Mouse (Mus musculus) limb, embryonic 13.5 days (tissue): ENCODE data around the gene Ugt2b1. TPM values are rescaled to one million over a fixed set of nuclear protein-coding genes. Genes with fewer than 3 reads are reported as not detected.

Experiments
- ATAC-seq: fragments of 200-750 bp; cut with Nextera tagmentation; 2 replicates; pipeline ENCODE4 v1.8.0; 2017; ENCODE audit warnings: low read depth, moderate number of reproducible peaks, moderate TSS enrichment; ENCODE audit not compliant: low FRiP score
- H3K27ac ChIP-seq: fragments of 300-500 bp; sonication (generic); 2 replicates; pipeline ENCODE4 v1.5.1; 2015; ENCODE audit warnings: inconsistent platforms, mild to moderate bottlenecking, moderate library complexity
- H3K27me3 ChIP-seq: fragments of 300-500 bp; sonication (generic); 2 replicates; pipeline ENCODE4 v1.6.1; 2015; ENCODE audit warnings: mild to moderate bottlenecking, inconsistent platforms
- H3K36me3 ChIP-seq: fragments of 300-500 bp; sonication (generic); 2 replicates; pipeline ENCODE4 v1.6.1; 2015; ENCODE audit warnings: inconsistent platforms, mild to moderate bottlenecking, moderate library complexity
- H3K4me1 ChIP-seq: fragments of 300-500 bp; sonication (generic); 2 replicates; pipeline ENCODE4 v1.6.1; 2015; ENCODE audit warnings: inconsistent platforms
- H3K4me2 ChIP-seq: fragments of 300-500 bp; sonication (generic); replicated peaks from 2 replicates; pipeline ENCODE4 v1.6.1; 2015; ENCODE audit warnings: inconsistent platforms, mild to moderate bottlenecking, moderate library complexity
- H3K4me3 ChIP-seq: fragments of 300-500 bp; sonication (generic); 2 replicates; pipeline ENCODE4 v1.5.1; 2015; ENCODE audit warnings: moderate library complexity, mild to moderate bottlenecking, inconsistent platforms
- H3K9ac ChIP-seq: fragments of 300-500 bp; sonication (generic); 2 replicates; pipeline ENCODE4 v1.6.1; 2015; ENCODE audit warnings: mild to moderate bottlenecking, inconsistent platforms
- H3K9me3 ChIP-seq: fragments of 300-500 bp; sonication (generic); 2 replicates; pipeline ENCODE4 v1.6.1; 2016; ENCODE audit warnings: inconsistent platforms
- WGBS: fragments of 180-500 bp; shearing (Covaris S2); methylation state at CpG from one replicate; pipeline ENCODE4 v1.1.7; 2015; 5-methylcytosine and 5-hydroxymethylcytosine counted together
- polyA plus RNA-seq: library from polyadenylated mRNA; unstranded; fragments of >200 nt; fragmentation: Nextera tagmentation; extraction: Ambion mirVana; gene quantifications from 2 replicates; pipeline ENCODE4 v1.2.1, GENCODE M21; 2015

Ugt2b1 gene
- polyA plus RNA-seq, 1 experiment from 2014 or later, result not detected

DNA sequence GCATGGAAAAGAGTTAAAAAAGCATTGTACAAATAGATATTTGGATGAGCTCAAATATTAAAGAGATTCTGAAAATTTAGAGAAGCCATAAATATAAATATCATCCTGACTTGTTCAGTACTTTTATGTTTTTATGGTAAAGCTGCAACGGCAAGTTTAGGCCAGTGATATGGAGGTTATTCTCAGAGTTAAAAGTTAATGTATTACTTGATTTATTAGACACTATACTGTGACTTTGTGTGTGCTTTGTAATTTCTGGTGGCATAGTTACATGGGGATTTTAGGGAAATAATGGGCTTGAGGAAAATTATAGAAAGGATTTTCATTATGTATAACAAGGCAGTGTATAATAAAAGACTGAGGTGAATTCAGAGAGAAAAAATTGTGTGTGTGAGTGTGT is 39.2 kb downstream of the Ugt2b1 start:
- H3K27me3 ChIP-seq, result no peaks in the 10 kb centered on the region
- no peak overlapping the region for H3K27ac ChIP-seq
- no peaks in the 10 kb centered on the region for H3K9me3 ChIP-seq
- no peaks in the 10 kb centered on the region for H3K36me3 ChIP-seq
- no peaks in the 10 kb centered on the region for H3K4me1 ChIP-seq
- no peak overlapping the region for H3K4me3 ChIP-seq
- H3K4me2 ChIP-seq, result no peak overlapping the region
- H3K9ac ChIP-seq, result no peak overlapping the region
- ATAC-seq, result no peak
- 86% methylated on average over 1 of the region's 1 CpGs for WGBS

DNA sequence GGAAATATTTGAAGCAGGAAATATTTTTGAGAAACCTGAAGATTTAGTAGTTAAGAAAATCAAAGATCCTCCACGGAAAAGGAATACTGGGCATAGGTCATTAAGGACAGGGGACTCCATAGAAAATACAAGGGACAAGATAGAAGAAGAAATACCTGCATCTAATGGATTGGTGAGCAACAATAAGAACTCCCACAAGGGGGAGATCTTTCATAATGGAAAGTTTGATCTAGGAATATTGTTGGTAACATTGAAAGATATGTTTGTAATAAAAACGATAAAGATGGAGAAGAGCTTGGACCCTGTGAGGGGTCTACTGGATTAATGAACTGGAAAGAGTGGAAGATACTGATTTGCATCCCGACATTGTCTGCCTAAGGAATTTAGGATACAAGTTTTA is 39.7 kb downstream of the Ugt2b1 start:
- no peak overlapping the region for H3K4me2 ChIP-seq
- no peaks in the 10 kb centered on the region for H3K9me3 ChIP-seq
- H3K27me3 ChIP-seq, result no peaks in the 10 kb centered on the region
- H3K27ac ChIP-seq, result no peak overlapping the region
- WGBS, result 49% methylated on average over 3 of the region's 3 CpGs
- H3K4me3 ChIP-seq, result no peak overlapping the region
- ATAC-seq, result no peak
- H3K4me1 ChIP-seq, result no peaks in the 10 kb centered on the region
- no peak overlapping the region for H3K9ac ChIP-seq
- H3K36me3 ChIP-seq, result no peaks in the 10 kb centered on the region

DNA sequence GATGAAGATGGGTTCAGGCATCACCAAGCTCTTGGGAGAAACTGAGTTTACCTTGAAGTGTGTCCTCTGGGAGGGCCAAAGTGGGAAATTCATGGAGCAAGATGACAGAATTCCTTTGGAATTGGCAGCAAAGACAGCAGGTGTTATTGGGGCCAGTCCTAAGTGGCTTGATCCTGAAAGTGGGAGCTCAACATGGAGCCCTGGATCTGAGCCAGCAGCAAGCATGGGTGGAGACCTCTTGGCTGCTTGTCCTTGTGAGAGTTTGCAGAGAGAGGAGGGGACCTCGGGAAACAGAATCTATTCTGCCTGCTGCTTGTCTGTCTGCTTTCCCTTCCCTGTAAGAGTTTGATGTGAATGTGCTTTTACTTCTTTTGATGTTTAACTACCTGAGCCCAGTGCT is 54.5 kb downstream of the Ugt2b1 start:
- 48% methylated on average over 1 of the region's 1 CpGs for WGBS

More for the DNA sequence above, 54.5 kb downstream of the Ugt2b1 start:
- Histone ChIP-seq H3K27me3 (no peaks in the 10 kb centered on the region), H3K27ac (no peak overlapping the region), H3K4me3 (no peak overlapping the region), H3K36me3 (no peaks in the 10 kb centered on the region), H3K4me2 (no peak overlapping the region), H3K9ac (no peak overlapping the region), H3K9me3 (no peaks in the 10 kb centered on the region), H3K4me1 (no peaks in the 10 kb centered on the region)
- no peak for ATAC-seq

Other genes with a start within 250 kb of the Ugt2b1 start
- gene Tmprss11e, start 180.7 kb downstream of the Ugt2b1 start, polyA plus RNA-seq, result not detected in 2 replicates
- gene Ythdc1, start 122.3 kb downstream of the Ugt2b1 start, polyA plus RNA-seq, result 43.2 and 45.7 TPM in 2 replicates
- 0.11 TPM in 1 of 2 replicates, not detected in the other for gene Ugt2b34, start 19.6 kb downstream of the Ugt2b1 start, polyA plus RNA-seq
- not detected in 2 replicates for gene Ugt2b35, start 74.3 kb upstream of the Ugt2b1 start, polyA plus RNA-seq
- not detected in 2 replicates for gene Ugt2b36, start 166.0 kb upstream of the Ugt2b1 start, polyA plus RNA-seq
- not detected in 2 replicates for gene Ugt2b5, start 213.8 kb upstream of the Ugt2b1 start, polyA plus RNA-seq